Mouse (Mus musculus) left cerebral cortex, postnatal 36 days (tissue): ENCODE results near the gene Pgap2. TPM values are rescaled to one million over a fixed set of nuclear protein-coding genes. Genes with fewer than 3 reads are reported as not detected.
A peak's percentile ranks its signal among the peaks of the same experiment; 100 is the strongest.

Experiments used
- DNase-seq, 2 experiments: peaks; one replicate each; pipeline ENCODE4 v3.0.0; 2021 to 2022; ENCODE audit warnings: low spot score in 2 of 2, mixed read lengths in 1 of 2
- intact Hi-C: fragments of 180-260 bp; cut with DNase I; formaldehyde crosslinking; loops from one replicate; pipeline ENCODE4 v1.15.1; 2025
- total RNA-seq, 2 experiments: library from RNA; stranded (reverse); gene quantifications; 2 replicates each; pipeline ENCODE4 v1.2.3; 2021

The Pgap2 gene
- total RNA-seq, 2 experiments from 2014 or later: 22.1 to 23.1 TPM

GRCm38 (mm10) chr7:102238686-102239286, 28.8 kb downstream of the Pgap2 start:
- no peak for DNase-seq
- intact Hi-C loops: no loop called here

GRCm38 (mm10) chr7:102239591-102239990, 29.6 kb downstream of the Pgap2 start:
- no peak for DNase-seq
- intact Hi-C loops: no loop called here

- intact Hi-C loops: no loop called here
- no peak for DNase-seq
Observed at GRCm38 (mm10) chr7:102242371-102242770, 32.4 kb downstream of the Pgap2 start.

- intact Hi-C loops: no loop called here
- no peak for DNase-seq
Observed at GRCm38 (mm10) chr7:102242917-102243316, 32.9 kb downstream of the Pgap2 start.

GRCm38 (mm10) chr7:102243870-102244269, 33.9 kb downstream of the Pgap2 start:
- intact Hi-C loops: no loop called here
- no peak for DNase-seq

- no peak for DNase-seq
- intact Hi-C loops: loop anchor here (5.0 kb wide), 1 partner anchor 33 kb away; the partner anchor contains the start of genes Nup98 and Pgap2
Observed at GRCm38 (mm10) chr7:102244782-102245535, 35.0 kb downstream of the Pgap2 start.

- no peak for DNase-seq
- intact Hi-C loops: loop anchor here (5.0 kb wide), 1 partner anchor 33 kb away; the partner anchor contains the start of genes Nup98 and Pgap2
Observed at GRCm38 (mm10) chr7:102245775-102246174, 35.8 kb downstream of the Pgap2 start.

GRCm38 (mm10) chr7:102246265-102246664, 36.3 kb downstream of the Pgap2 start:
- DNase-seq: no peak
- intact Hi-C loops: loop anchor here (5.0 kb wide), 1 partner anchor 34 kb away; the partner anchor contains the start of genes Nup98 and Pgap2

GRCm38 (mm10) chr7:102246956-102247797, 37.2 kb downstream of the Pgap2 start:
- intact Hi-C loops: loop anchor here (5.0 kb wide), 1 partner anchor 35 kb away; the partner anchor contains the start of genes Nup98 and Pgap2

GRCm38 (mm10) chr7:102248691-102249404, 38.8 kb downstream of the Pgap2 start:
- DNase-seq: no peak
- intact Hi-C loops: loop anchor here (5.0 kb wide), 1 partner anchor 37 kb away; the partner anchor contains the start of genes Nup98 and Pgap2

More at GRCm38 (mm10) chr7:102246956-102247797, 37.2 kb downstream of the Pgap2 start:
- no peak for DNase-seq

GRCm38 (mm10) chr7:102249531-102249895, 39.5 kb downstream of the Pgap2 start:
- intact Hi-C loops: loop anchor here (5.0 kb wide), 1 partner anchor 37 kb away; the partner anchor contains the start of genes Nup98 and Pgap2
- DNase-seq: peak in 1 of 2 experiments; percentile 13

- intact Hi-C loops: loop anchor here (5.0 kb wide), 1 partner anchor 38 kb away; the partner anchor contains the start of genes Nup98 and Pgap2
- DNase-seq: peak; percentile 50 to 59
Observed at GRCm38 (mm10) chr7:102249896-102250630, 40.1 kb downstream of the Pgap2 start.

GRCm38 (mm10) chr7:102250631-102251214, 40.7 kb downstream of the Pgap2 start:
- DNase-seq: peak; percentile 89 to 90
- intact Hi-C loops: no loop called here

GRCm38 (mm10) chr7:102253631-102254030, 43.6 kb downstream of the Pgap2 start:
- intact Hi-C loops: no loop called here
- DNase-seq: no peak

- DNase-seq: no peak
- intact Hi-C loops: no loop called here
Observed at GRCm38 (mm10) chr7:102255954-102256353, 45.9 kb downstream of the Pgap2 start, which contains the start of gene Rhog. Rhog (minus strand) TSS chr7:102256054.

- DNase-seq: no peak
- intact Hi-C loops: no loop called here
Observed at GRCm38 (mm10) chr7:102256636-102257035, 46.6 kb downstream of the Pgap2 start.

- intact Hi-C loops: loop anchor here (2.0 kb wide), 1 partner anchor 159 kb away; no protein-coding TSS in a partner anchor
Observed at GRCm38 (mm10) chr7:102258189-102258588, 48.2 kb downstream of the Pgap2 start.

GRCm38 (mm10) chr7:102258753-102259152, 48.7 kb downstream of the Pgap2 start:
- intact Hi-C loops: loop anchor here (2.0 kb wide), 1 partner anchor 158 kb away; no protein-coding TSS in a partner anchor
- DNase-seq: no peak

More at GRCm38 (mm10) chr7:102258189-102258588, 48.2 kb downstream of the Pgap2 start:
- DNase-seq: peak; percentile 57 to 74
